Mouse (Mus musculus) frontal cortex, adult (tissue): Measurements from ENCODE around the gene Slc52a3.

Experiments used
- ATAC-seq: cut with Nextera tagmentation; 2 replicates; pipeline ENCODE4 v1.9.2; 2017; ENCODE audit warnings: mild to moderate bottlenecking, moderate library complexity, mixed read lengths; ENCODE audit not compliant: low TSS enrichment

Slc52a3 gene

DNA sequence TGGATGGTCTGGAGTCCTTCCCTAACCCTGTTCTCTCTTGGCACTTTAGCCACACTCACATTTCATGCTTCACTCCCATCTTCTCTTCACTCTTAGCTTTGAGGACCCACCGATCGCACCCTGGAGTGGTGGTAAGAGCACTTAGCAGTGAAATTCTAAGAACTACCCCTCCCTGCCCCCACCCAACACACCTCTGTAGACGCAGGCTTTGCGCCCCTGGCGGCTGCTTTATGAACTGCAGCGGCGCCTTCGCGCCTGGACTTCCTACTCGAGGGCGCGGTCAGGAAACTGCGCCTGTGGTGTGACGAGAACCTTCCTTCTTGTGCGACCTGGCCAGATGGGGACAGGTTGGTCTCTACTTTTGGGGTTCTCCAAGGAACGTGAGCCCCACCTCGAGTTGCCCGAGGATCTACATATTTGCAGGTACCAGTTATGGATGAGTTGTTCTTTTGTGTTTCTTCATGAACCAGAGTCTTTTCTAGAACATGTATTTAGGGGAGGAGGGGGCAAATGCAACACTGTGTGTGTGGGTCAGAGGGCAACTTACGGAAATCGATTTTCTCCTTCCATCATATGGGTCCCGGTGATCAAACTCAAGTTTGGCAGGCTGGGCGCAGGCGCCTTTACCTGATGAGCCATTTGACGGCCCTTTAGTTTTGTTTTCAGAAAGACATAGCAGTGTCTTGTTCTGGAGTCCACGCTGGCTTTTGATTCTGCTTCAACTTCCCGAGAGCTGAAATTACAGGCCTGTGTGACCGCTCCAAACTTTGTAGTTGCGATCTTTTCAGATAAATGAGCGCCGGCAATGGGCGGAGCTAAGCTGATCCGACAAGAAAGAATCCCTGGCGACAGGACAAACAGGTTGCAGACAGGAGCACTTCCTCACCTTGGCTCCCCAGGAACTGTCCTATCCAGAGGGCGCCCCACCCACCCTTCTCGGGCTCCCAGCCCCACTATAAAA lies at the start of gene Slc52a3:
TSS of gene Slc52a3 (plus strand) at position 283 of the 961 bp plus-strand sequence.
- ATAC-seq, result peak; percentile 76

- no peak for ATAC-seq
These were observed 48.7 kb upstream of the Slc52a3 start for GRCm38 (mm10) chr2:151947617-151948016.

GRCm38 (mm10) chr2:151948311-151948710 lies 48.0 kb upstream of the Slc52a3 start:
- ATAC-seq, result no peak

DNA sequence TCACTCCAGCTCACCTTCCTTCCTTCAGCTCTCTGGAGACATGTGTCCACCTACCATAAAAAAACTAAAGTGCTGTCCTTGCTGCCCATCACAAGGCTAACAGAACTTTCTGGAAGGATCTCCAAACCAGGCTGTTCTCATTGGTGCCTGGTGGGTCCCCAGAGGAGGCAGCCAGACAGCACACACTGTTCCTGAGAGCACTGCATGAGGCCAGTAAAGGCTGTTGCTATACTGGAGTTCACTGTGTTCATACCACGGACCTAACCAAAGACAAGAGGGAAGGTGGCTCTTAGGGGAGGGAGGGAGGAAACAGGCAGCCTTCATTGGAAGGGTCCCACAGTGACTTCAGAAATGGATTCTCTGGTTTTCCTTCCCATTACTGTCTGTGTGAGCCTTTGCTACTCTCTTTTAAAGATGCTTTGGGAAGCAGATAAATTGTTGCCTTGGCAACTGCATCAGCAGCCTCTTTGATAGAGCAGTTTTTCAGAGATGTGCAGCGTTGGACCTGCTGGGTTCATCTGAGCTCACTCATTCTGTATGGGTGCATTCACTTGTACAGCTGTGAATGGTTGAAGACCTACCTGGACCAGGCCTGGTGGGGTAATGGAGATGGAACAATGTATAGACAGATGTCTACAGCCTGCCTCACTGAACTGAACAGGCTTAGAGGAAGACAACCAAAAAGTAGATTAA lies 47.1 kb upstream of the Slc52a3 start:
- ATAC-seq, result peak; percentile 80

DNA sequence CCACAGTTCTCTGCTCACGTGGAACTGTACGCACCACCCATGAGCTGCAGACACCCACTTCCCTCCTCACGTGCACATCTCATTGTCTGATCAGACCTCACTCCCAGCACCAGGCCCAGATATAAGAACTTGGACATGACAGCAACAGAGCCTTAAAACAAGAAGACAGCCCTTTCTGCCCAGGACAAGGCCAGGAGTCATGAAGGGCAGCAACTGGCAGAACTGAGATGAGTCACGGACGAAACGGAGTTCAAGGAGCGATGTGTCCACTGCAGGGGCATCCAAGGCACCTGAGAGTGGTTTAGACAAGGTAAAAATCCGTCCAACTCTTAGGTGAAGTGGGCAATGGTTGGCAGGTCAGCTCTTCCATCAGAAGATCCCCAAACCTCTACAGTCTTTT lies 42.6 kb upstream of the Slc52a3 start:
- ATAC-seq, result no peak

DNA sequence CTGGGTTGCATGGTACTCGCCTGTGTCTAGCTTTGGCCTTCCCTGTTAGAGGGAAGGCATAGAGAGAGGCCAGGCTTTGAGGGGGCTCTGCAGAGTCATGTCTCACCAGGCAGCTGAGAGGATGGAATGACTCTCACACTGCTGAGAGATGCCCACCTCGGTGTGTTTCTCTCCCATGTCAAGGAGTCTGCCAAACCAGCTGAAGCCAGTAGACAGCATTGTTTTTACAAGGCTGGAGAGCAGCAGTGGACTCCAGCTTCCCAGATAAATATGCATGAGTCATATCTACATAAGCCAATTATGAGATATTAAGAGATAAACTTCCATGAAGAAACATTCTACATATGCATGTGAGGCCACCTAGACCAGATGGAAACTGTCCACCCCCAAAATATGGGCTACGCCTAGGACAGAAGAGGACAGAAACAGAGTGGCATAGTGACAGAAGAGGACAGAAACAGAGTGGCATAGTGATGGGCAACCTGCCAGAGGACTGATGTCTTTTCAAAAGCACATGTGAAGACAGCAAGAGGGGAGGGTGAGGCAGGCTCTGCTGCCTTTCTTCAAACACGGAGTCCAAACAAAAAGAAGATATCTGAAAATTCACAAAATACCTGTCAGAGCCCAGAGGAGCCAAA lies 39.7 kb upstream of the Slc52a3 start:
- ATAC-seq, result no peak

- no peak for ATAC-seq
These were observed 37.0 kb upstream of the Slc52a3 start for GRCm38 (mm10) chr2:151959274-151959673.

GRCm38 (mm10) chr2:151961284-151962196 lies 34.8 kb upstream of the Slc52a3 start:
- ATAC-seq, result no peak

DNA sequence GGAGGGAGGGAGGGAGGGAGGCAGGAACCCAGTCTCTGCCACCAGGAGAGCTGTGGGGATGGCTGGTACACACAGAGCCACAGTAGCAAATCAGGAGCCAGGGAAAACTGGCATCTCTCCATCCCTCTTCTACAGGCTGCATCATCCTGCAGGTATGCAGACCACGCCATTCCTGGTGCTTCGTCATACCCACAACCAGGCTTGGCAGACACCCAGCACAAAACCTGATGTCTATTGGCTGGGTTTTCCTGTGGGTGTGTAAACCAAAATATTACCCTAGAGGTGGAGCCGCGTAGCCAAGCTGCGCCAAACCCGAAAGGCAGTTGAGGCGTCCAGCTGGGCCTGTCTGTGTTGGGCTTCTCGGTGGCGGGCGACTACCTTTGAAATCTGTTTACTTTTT lies 33.8 kb upstream of the Slc52a3 start:
- ATAC-seq, result peak; percentile 83

GRCm38 (mm10) chr2:151963319-151963718 lies 33.0 kb upstream of the Slc52a3 start:
- ATAC-seq, result no peak

GRCm38 (mm10) chr2:151964052-151964451 lies 32.3 kb upstream of the Slc52a3 start:
- no peak for ATAC-seq

DNA sequence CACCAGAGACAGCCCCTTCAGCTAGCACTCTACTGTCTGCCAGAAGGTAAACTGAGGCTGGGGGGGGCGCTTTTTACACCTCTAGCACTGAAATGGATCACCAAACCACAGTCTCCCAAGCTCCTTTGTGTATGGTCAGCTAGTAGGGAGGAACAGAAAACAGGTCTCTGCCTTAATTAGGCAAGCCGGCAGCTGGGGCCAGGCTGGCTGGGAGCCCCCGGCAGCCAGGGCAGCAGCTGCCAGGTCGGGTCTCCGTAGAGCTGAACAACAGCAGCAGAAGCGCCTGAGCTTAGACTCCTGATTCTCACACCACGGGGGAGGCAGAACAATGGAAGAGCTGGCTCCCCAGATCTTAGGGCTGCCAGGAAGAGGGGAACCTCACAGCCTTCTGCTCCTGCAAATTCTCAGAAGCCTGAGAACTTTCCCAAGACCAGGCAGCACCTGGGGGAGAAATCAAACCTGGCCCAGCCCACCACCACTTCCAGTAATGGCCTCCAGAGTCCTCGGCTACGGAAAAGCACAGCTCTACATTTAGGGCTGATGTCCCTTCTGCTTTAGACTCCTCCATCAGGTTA lies 29.0 kb upstream of the Slc52a3 start:
- no peak for ATAC-seq

DNA sequence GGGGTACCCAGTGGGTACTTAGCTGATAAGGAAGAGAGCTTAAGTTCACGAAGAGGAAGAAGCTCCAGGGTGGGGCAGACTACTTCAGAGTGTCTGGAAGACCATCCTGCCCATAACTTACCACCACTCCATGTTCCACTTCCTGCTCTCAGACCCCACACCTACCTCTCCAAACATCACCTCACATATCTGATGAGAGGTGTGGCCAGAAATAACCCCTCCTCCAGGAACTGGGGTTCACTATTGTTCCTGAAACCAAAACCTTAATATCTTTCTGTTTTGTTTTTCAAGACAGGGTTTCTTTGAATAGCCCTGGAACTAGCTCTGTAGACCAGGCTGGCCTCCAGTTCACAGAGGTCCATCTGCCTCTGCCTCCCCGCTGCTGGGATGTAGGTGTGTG lies 28.5 kb upstream of the Slc52a3 start:
- no peak for ATAC-seq

DNA sequence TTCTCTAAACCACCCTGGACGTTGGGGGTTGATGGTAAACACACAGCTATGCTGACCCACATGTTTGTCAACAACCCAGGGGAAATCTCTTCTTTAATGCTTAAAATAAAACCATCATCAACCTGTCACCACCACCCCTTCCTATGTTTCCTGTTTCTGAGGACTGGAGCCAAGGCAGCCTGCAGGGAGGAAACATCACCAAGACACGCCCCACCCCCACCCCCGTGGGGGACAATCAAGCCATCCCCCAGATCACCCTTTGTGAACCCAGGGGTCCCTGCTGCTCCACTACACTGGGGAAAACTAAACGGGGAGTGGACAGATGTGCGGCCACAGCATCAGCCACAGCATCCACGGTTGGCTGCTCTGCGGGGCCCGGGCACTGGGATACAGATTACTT lies 27.9 kb upstream of the Slc52a3 start:
- no peak for ATAC-seq

DNA sequence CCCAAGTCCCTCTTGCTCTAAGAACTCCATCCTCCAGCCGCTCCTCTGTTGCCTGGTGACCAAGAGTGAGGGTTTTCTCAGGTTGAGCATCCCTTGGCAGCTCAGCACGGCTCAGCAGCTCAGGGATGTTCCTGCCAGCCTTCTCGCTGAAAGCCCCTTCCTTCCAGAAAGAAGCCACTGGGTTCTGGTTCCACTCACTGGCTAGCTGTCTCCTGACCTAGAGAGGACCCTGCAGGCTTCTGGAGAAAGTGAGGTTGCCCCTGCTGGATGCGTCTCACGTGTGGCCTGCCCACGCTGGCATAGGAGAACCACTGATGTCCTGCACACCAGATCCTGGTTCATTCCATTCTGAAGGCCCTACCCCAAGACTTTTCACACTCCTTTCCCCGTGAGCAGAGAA lies 27.3 kb upstream of the Slc52a3 start:
- ATAC-seq, result no peak

DNA sequence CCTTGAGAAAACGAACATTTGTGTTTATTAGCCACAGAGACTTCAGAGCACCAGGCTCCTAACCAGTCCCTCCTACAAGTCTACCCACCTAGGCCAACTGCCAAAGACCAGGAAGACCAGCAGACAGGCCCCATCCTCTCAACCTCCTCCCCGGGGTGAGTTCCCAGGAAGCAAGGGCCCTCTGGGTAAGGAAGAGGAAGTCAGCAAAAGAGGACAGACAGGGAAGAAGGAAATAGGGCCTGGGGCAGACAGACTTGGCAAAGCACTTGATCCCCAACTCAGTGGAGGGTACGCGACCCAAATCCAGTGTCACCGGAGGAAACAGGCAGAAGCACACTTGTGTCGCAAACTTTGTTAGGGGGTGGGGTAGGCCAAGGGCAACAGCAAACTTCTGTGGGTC lies 26.9 kb upstream of the Slc52a3 start:
- no peak for ATAC-seq

DNA sequence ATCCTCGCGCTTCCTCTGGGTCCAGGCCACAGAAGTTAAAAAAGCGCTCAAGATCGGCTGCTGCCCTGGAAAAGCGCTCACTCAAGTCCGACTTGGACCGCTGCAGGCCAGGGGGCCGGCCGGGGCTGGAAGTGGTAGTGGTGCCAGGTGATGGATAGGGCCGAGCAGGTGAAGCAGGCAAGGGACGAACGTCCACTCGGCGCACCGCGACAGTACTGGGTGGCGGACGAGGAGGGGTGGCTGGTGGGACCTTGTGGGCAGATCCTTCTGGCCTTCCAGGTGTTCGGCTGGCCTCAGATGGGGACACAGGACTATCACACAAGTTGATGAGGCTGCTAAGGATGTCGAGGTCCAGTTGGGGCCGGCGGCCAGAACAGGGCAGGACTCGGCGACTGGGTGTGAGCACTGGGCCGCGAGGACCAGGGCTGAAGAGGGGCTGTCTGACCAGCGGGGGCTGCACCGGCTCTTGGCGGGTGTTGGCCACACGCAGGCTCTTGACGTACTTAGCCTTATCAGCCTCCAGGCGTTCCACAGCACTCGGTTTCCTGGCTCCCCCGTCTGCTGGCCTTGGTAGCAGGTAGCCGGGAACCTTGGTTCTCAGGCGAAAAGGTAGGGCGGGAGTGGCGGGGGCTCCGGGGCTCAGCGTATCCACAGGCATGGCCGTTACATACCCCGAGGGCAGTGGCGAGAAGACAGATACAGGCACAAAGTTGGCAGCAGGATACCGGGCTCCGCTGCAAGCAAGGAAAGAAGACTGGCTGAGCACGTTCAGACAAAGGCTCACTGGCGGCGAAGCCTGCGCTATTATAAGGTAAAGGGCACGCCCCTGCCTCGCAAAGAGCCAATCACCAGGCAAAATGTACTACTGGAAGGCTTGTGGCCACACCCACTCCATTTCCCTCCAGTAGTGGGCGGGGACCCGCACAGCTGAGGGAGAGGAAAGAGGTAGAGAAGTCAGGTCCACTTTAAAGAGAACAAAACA lies 25.8 kb upstream of the Slc52a3 start:
- ATAC-seq, result peak; percentile 85

- no peak for ATAC-seq
These were observed 24.6 kb upstream of the Slc52a3 start for GRCm38 (mm10) chr2:151971748-151972147.

DNA sequence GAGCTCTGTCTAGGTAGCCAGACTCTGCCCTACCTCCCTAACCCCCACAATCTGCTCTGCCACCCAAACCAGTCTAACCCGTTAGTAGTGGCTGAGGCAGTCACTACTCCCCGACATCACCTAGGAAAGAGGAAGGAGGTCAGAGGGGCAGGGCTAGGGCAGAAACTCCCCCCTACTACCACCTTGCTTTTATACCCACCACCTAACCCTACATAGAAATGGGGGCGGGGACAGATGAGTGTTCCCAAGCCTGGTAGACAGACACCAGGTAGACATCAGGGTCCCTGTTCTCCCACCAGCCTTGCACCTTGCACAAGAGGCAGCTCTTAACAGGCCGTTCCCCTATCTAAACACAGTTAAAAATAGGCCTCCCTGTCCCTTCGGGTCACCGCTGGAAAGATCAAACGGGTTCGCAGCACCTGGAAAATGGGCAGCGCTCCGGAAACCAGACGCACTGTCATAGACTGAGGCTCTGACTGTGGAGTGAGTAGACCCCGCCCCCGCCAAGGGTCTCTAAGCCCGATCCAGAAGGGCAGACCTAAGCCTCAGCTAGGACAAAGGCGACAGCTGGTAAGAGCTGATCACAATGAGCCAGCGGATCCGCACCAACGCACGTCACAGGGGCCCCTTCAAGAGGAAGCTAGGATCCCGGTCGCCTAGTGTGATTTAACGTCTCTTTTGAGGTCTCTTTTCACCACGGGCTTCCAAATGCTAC lies 23.3 kb upstream of the Slc52a3 start:
- no peak for ATAC-seq
